In genomic region chr5:67487965-67488409, GRCm38 (mm10) we compare ENCODE assay signal across 9 mouse cellular contexts. TPM values are rescaled to one million over a fixed set of nuclear protein-coding genes. Genes with fewer than 3 reads are reported as not detected.
DNase-seq lines count a peak whose midpoint lies in the region; ATAC-seq lines count a peak whose summit lies in the region.
"Had no signal": no experiment of that assay in that cellular context is flagged by ENCODE, and none has a peak within 500 bp of the region (broad histone marks: within the 10 kb centered on the region; RNA-seq: fewer than 3 reads in every experiment).

No protein-coding gene starts in this region.

- no peaks in the 10 kb centered on the region; the same call in 1 of the 2 replicates for H3K4me1 ChIP-seq in hindbrain, embryonic 11.5 days (replicated peaks; ENCODE audit: control insufficient read depth, insufficient read depth, low read length)
- peaks cover 4% of the 10 kb centered on the region for H3K4me1 ChIP-seq in hindbrain, embryonic 10.5 days (replicated peaks)
- no peaks in the 10 kb centered on the region for H3K4me1 ChIP-seq in limb, embryonic 11.5 days (ENCODE audit: control insufficient read depth, insufficient read depth, low read length)

- WGBS in hindbrain, embryonic 11.5 days: 65% methylated on average over 11 of the region's 11 CpGs
- WGBS in hindbrain, embryonic 10.5 days: 68% methylated on average over 11 of the region's 11 CpGs
- 23% methylated on average over 11 of the region's 11 CpGs for WGBS in limb, embryonic 11.5 days

- no peak for DNase-seq in hindbrain, embryonic 11.5 days (ENCODE audit: low spot score)
- DNase-seq in hindbrain, embryonic 10.5 days (ENCODE audit: low spot score): no peak
- DNase-seq in lung, postnatal 10 days: peak; percentile 13
- no peak for DNase-seq in lung, postnatal 25 days (ENCODE audit: low spot score)
- DNase-seq in limb, embryonic 11.5 days (ENCODE audit: low spot score): peak; percentile 25
- peak; percentile 5 for DNase-seq in yolk sac, embryonic 10.5 days (ENCODE audit: low spot score)
- no peak for DNase-seq in right cerebral cortex, postnatal 4 days
- DNase-seq in urinary bladder, postnatal 25 days (ENCODE audit: low spot score): no peak

- no peak overlapping the region for H3K27ac ChIP-seq in hindbrain, embryonic 11.5 days (ENCODE audit: low read depth, low read length)
- no peak overlapping the region for H3K27ac ChIP-seq in hindbrain, embryonic 10.5 days
- no peak overlapping the region for H3K27ac ChIP-seq in limb, embryonic 11.5 days (replicated peaks; ENCODE audit: low read depth, low read length)
- H3K27ac ChIP-seq: layer of hippocampus, adult 2 months had no signal

- ATAC-seq in hindbrain, embryonic 11.5 days (ENCODE audit: low FRiP score): peak; percentile 43; the same call in 1 of the 2 replicates
- no peak for ATAC-seq in limb, embryonic 11.5 days (ENCODE audit: insufficient number of reproducible peaks, low FRiP score, low TSS enrichment, low read depth)

- H3K4me3 ChIP-seq in hindbrain, embryonic 11.5 days (ENCODE audit: low read depth, low read length): no peak overlapping the region
- H3K4me3 ChIP-seq in hindbrain, embryonic 10.5 days: no peak overlapping the region
- no peak overlapping the region for H3K4me3 ChIP-seq in limb, embryonic 11.5 days (ENCODE audit: low read depth, low read length)
- H3K4me3 ChIP-seq: layer of hippocampus, adult 2 months had no signal

- H3K36me3 ChIP-seq in hindbrain, embryonic 11.5 days (ENCODE audit: control insufficient read depth, insufficient read depth, low read length): no peaks in the 10 kb centered on the region
- H3K36me3 ChIP-seq in hindbrain, embryonic 10.5 days: no peaks in the 10 kb centered on the region
- H3K36me3 ChIP-seq in limb, embryonic 11.5 days (ENCODE audit: control insufficient read depth, insufficient read depth, low read length): no peaks in the 10 kb centered on the region

- H3K27me3 ChIP-seq in hindbrain, embryonic 11.5 days (ENCODE audit: control insufficient read depth, insufficient read depth, low read length): no peaks in the 10 kb centered on the region
- no peaks in the 10 kb centered on the region for H3K27me3 ChIP-seq in hindbrain, embryonic 10.5 days (ENCODE audit: insufficient read depth, poor library complexity, severe bottlenecking)
- H3K27me3 ChIP-seq in limb, embryonic 11.5 days (ENCODE audit: control insufficient read depth, insufficient read depth, low read length): no peaks in the 10 kb centered on the region

- no peaks in the 10 kb centered on the region for H3K9me3 ChIP-seq in hindbrain, embryonic 11.5 days (ENCODE audit: control insufficient read depth, low read length)
- H3K9me3 ChIP-seq in hindbrain, embryonic 10.5 days: no peaks in the 10 kb centered on the region
- H3K9me3 ChIP-seq in limb, embryonic 11.5 days (ENCODE audit: control insufficient read depth, low read length): no peaks in the 10 kb centered on the region

- no peak overlapping the region for H3K4me2 ChIP-seq in hindbrain, embryonic 11.5 days (replicated peaks; ENCODE audit: low read depth, low read length)
- H3K4me2 ChIP-seq in limb, embryonic 11.5 days (ENCODE audit: low read depth, severe bottlenecking): no peak overlapping the region

- H3K9ac ChIP-seq in hindbrain, embryonic 11.5 days (ENCODE audit: low read depth, low read length): no peak overlapping the region
- no peak overlapping the region for H3K9ac ChIP-seq in limb, embryonic 11.5 days (ENCODE audit: low read length)

RNA-seq across cellular contexts. Expression of gene Bend4, which starts 59.9 kb away (rescaled TPM):
- polyA plus RNA-seq in hindbrain, embryonic 11.5 days (2014; fragmentation: Nextera tagmentation; extraction: Ambion mirVana): 11.0 and 13.5 TPM in 2 replicates
- polyA plus RNA-seq in hindbrain, embryonic 10.5 days (2016; fragmentation: Nextera tagmentation; extraction: Ambion mirVana): 8.7 and 12.8 TPM in 2 replicates
- 12.1 and 16.0 TPM in 2 replicates for polyA plus RNA-seq in limb, embryonic 11.5 days (2014; fragmentation: Nextera tagmentation; extraction: Ambion mirVana)

Comparison
In these comparisons a context has a peak if more than half of its experiments do, and no peak if none do; other contexts are left out.
1. DNase-seq: peak in lung, postnatal 10 days (single experiment), limb, embryonic 11.5 days (single experiment) and yolk sac, embryonic 10.5 days (single experiment); none in hindbrain, embryonic 11.5 days (single experiment), hindbrain, embryonic 10.5 days (single experiment), lung, postnatal 25 days (single experiment), right cerebral cortex, postnatal 4 days (single experiment) and urinary bladder, postnatal 25 days (single experiment).